Mouse (Mus musculus) spleen, adult 12 weeks (tissue): ENCODE measurements around the gene Ociad1.
"Not testable (repeated sequence)": the region's sequence is repeated elsewhere in the genome, so short reads cannot be mapped to it uniquely, and the experiment has no call there.

ENCODE experiments used
- DNase-seq: peaks from one replicate; pipeline ENCODE4 v3.0.0; 2022; ENCODE audit warnings: low spot score

The Ociad1 gene

DNA sequence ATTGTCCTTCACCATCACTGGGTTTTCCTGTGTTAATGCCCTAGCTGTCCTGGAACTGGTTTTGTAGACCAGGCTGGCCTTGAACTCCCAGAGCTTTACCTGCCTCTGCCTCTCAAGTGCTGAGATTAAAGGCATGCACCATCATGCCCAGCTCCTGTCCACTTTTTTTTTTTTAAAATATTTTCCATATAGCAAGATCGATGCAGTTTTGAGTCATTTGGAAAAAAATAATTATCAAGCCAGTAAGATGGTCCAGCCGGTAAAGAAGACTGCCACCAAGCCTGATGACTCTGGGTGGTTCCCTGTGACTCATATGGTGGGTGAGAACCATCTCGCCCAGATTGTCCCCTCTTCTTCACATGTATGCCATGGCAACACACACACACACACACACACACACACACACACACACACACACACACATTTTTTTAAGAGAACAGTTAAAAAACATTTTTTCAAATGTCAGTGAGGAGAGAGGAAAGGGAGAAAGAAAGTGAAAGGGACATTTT, 7.1 kb upstream of the Ociad1 start:
- no peak for DNase-seq

DNA sequence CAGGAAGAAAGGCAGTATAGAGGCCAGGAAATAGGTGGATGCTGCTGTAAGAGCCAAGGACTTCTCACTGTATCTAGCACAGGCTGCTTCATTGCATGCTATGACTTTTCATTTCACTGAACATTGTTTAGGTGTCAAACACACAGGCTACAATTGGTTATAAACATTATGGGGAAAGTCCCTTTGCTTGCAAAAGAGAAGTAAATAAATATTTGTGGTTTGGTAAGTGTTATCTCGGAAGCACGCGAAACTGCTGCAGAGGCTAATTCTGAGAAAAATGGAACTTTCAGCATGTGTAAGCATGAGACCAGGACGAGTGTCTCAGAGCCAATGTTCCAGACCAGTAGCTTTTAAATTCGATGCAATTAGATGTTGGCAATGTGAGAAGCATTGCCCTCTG, 6.0 kb upstream of the Ociad1 start:
- no peak for DNase-seq

DNA sequence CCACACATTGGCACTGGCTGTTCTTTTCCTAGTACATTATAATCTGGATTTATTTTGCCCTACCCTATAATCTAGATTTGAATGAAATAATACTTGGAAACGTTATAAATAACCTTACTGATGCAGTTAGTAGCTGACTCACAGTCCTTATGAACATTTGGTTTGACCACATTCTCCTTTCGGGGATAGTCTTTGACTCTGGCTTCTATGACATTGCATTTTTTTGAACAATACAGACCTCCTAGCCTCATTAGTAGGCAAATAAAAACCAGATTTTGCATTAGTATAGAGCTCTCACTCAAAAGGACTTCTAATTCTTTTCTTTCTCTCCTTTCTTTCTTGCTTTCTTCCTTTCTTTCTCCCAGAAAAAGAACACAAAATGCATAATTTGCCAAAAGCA, 2.7 kb upstream of the Ociad1 start:
- DNase-seq: no peak

DNA sequence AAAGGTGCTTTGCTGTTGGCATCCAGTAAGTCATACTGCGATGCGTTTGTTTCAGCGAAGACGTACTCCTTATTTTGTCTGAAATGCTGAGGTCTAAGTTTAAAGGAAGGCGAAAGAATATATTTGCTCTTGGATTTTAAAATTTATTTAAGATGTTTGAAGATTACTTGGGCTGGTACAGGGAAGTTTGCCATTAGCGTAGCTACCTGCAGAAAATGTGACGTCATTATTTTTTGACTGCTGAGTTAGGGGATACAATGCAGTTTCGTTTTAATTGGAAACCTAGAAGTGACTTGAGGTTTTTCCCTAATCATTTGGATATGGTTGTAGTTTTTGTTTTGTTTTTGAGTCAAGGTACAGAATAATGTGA, 859 bp downstream of the Ociad1 start:
- DNase-seq: no peak

DNA sequence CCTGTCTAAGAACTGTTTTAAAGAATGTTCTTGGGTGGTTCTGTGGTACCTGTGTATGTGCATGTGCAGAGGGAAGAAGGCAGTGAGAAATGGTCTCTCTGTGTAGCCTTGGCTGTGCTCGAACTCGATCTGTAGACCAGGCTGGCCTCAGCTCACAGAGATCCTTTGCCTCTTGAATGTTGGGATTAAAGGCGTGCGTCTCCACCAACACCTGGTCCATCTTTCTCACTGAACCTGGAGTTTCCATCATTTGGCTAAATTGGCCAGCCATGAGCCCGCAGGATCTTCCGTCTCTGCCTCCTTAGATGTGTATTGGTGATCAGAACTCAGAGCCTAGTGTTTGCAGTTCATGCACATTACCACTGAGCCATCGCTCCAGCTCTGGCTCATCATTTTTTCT, 2.4 kb downstream of the Ociad1 start:
- no peak for DNase-seq

DNA sequence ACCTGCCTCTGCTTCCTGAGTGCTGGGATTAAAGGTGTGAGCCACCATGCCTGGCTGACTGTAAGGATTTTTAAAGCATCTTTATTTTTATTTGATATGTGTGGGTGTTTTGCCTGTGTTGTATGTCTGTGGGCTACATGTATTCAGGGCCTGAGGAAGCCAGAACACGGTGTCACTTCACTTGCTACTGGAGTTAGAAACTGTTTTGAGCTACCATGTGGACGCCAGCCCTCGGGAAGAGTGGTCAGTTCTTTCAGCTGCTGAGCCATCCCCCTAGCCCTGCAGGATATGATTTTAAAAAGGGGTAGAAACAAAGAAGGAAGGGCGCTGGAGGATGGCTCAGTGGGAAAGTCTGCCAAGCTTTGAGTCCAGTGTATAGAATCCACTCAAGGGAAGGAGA, 3.3 kb downstream of the Ociad1 start:
- DNase-seq: no peak

DNA sequence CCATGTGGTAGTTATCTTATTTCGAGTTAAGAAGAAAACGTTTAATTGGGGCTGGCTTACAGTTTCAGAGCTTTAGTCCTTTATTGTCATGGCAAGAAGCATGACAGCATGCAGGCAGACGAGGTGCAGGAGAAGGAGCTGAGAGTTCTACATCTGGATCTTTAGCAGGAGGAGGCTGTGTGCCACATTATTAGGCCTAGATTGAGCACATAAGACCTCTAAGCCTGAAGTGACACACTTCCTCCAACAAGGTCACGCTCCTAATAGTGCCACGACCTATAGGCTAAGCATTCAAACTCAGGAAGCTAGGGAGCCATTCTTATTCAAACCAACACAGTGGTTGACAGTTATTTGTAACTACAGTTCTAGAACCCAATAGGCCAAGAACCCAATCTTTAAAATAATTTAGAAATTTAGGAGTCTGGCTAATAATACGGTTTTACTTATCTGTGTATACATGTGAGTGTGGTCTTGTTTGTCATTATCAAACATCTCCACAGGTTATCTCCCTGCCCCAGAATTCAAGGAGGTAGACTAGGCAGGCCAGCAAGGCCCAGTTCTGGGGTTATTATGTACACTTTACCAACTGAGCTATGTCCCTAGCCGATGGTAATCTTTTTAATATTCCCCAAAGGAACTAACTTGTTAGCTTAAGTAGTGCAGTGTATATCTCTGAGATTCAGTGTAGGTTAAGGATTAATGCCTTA, 9.2 kb downstream of the Ociad1 start:
- DNase-seq: no peak

DNA sequence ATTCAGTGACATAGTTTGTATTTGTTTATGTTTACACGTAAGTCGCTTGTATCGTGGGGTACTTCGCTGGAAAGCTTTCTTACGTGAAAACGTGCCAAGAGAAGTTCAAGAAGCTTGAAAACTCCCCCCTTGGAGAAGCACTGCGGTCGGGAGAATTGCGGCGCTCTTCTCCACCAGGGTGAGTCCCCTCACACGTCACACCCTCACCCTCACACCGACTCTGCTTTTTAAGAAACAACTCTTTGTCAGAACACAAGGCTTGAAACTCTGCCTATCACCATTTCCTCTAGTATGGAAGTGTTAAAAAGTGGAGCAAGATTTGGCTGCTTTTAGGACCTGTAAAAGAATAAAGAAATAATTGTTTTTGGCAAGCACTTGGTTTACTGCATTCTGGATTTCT, 11.9 kb downstream of the Ociad1 start:
- no peak for DNase-seq

DNA sequence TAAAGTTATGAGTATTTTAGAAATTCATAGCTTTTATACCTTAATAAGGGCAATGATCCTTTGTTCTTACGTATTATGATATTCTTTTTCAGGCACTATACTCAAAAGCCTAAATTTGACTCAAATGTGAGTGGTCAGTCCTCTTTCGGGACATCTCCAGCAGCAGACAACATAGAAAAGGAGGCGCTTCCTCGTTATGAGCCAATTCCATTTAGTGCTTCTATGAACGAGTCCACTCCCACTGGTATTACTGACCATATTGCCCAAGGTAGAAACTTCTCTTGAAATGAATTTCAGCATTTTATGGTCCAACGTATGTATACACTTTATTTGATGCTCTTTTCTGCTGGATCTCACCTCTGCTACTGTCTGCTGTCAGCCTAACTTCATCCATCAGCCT, 13.9 kb downstream of the Ociad1 start:
- DNase-seq: no peak

DNA sequence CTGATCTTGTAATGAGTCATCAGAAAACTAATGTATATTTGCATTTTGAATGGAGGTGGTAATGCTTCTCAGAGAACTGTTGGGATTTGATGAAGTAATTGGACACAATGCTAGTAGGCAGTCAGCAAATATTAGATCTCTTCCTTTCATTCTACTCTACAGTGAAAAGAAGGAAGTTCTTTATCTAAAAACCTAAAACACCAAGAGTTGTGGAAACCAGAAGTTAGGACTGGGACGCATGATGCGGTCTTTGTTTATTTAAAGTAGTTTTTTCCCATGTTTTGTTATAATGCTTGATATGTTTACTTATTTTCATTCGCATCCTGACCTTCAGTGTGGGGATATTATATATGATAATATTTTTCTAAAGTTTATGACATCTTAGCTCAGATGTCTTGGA, 14.7 kb downstream of the Ociad1 start:
- DNase-seq: no peak

DNA sequence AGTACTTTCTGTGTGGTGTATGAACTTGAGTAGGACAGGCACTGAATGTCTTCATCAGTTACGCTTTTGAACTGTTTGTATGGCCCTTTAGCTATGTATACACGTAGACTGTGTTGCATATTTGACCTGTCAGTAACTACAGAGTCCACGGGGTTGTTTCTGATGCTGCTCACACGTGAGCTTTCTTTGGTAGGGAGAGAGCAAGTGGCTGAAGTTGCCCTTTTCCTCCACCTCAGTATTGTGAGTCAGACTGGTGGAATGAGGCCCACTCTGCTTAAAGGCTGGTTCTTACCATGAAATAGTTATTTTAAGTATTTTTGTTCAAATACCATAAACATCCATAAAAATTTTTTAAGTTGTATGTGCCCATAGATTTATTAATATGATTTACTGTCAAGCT, 16.9 kb downstream of the Ociad1 start:
- DNase-seq: no peak

DNA sequence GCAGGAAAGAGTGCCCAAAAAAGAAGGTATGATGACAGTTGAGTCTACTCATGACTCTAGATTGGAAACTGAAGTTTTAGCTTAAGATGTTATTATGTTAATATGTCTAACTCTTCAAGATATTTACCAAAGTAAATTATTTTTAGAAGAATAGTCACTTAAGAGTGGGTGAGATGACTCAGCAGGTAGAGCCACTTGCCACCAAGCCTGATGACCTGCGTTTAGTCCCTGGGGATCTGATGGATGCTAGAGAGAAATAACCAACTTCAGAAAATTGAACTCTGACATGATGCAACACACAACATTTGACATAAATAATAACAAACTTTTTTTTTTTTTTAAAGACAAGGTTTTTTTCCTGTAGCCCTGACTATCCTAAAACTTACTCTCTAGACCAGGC, 17.8 kb downstream of the Ociad1 start:
- no peak for DNase-seq

DNA sequence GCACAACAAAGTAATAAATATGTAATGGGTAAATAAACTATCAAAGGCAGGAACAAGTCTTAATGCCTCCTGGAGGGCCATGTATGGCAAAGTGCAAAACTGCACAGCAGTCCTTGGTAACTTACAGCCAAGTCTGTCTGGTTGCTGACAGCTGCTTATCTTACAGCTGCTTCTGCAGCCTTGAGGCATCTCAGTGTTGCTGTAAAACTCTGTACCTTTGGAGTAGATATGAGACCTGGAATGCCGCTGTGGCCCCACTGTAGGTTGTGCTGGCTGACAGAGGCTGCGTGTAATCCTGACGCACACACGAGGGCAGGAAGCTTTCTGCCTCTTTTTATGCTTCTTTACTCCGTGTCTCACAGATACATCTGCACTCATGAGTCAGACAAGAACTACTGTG, 18.9 kb downstream of the Ociad1 start:
- peak; percentile 33 for DNase-seq

DNA sequence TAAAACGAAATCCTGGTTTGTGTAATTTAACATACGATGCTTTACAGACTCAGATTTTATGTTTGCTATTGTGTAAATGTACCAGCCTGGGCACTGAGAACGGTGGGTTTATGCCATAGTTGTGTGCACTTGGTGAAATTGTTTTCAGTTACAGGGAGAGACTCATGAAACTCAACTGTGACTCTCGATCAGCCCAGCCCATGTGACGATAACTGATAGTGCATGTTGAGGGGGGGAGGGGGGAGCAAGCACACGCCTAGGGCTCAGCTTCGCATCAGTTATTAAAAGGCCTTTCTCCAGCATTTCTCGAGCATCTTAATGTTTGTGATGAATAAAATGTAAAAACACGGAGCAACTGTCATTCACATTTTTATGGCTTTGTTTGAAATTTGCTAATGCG, 21.0 kb downstream of the Ociad1 start:
- no peak for DNase-seq

DNA sequence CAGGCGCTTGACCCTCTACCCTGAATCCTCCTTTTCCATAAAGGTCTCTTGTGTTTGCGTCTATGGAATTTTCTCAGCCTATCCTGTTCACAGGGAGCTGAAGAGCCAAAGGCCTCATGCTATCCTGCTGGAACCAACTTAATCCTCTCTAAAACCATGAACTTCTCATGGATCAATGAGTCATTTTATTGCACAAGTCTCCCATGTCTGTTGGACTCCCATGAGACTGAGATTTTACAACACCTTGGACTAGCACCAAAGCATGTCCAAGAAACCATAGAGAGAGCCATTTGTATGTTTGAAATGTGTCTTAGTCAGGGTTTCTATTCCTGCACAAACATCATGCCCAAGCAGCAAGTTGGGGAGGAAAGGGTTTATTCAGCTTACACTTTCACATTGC, 22.1 kb downstream of the Ociad1 start:
- no peak for DNase-seq

DNA sequence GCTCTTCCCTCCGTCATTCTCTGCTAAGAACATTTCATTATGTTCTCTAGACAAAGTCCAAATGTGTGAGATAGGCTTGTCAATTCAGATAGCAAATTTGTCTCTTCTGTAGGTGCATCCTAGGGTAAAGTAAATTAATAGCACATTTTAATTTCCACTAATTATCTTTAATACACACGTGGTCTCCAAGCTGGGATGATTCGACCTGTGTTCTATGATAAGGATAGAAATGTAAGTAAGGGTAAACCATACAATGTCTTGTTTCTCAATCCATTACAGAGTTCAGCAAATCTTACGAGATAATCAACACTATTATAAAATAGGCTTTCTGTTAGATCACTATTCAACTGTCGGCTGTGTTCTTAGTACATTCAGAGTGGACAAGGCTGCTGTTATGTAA, 26.7 kb downstream of the Ociad1 start:
- no peak for DNase-seq

DNA sequence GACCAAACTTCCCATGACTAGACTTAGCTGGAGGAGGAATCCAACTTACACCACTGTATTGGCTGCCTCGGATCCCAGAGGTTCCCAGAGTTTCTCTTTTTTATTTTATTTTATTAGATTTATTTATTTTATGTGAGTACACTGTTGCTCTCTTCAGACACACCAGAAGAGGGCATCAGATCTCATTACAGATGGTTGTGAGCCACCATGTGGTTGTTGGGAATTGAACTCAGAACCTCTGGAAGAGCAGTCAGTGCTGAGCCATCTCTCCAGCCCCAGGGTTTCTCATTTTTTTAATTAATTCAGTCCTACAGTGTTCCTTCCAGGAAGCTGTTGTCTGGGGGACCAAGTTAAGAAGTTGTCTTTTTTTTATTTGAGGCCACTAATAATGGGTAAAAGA, 30.1 kb downstream of the Ociad1 start:
- not testable (repeated sequence) for DNase-seq

DNA sequence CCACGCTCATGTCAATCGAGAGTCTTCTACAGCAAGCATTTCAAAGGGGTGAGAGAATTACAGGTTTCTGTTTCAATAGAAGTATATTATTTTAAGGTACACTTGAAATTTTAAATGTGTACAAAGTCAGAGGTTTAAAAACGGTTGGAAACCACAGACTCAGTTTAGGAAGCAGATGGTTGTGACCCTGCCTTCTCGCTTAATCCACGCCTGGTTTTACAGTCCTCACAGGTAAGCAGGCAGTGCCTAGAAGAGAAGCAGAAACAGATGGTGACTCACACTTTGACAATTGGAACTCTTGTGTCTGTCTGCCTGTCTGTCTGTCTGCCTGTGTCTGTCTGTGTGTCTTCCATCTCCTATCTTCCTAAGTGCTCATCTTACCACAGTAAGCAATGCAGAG, 31.0 kb downstream of the Ociad1 start:
- DNase-seq: no peak

DNA sequence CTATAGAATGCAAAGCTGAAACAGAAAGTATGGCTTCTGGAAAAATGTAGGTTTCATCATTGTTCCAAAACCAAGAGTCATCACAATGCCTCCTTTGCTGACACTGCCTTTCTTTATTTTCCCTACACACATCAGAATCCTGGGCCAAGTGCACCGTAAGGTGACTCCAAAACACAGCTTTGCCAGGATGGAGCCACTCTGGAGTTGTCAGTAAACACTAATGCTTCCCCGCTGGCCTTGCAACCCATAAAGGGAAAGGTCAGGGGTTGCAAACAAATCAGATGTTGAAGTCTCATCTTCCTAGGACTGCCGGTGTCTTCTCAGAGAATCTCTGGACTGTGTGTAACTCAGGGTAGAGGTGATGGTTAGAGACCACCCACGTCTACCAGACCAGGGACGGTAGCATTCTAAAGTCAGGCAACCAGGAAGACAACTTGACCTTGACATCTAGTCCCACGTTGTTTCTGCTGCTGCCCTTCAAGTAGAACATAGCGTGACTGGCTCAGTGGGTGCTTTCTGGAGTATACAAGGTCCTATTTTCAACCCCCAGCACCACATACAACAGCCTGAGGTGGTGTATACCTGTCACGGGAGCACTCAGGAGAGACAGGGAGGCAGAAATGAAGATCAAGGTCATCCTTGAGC, 32.1 kb downstream of the Ociad1 start:
- no peak for DNase-seq

DNA sequence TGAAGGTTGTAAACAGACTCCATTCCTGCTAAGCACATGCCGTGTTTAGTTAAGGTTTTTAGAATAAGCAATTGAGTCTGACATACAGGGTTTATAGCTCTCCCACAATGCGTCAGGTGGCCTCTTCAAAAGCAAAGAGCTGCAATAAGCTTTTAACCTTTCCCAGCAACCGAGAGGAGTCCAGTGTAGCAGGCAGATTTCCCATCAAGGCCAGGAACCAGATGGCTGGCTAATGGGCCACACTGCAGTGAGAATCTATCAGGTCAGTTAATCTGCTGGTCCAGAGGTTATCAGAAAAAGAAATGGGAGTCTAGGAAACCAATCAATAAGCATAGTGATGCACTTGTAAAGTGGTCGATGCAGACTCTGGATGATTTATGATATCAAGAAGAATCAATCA, 38.4 kb downstream of the Ociad1 start:
- no peak for DNase-seq

DNA sequence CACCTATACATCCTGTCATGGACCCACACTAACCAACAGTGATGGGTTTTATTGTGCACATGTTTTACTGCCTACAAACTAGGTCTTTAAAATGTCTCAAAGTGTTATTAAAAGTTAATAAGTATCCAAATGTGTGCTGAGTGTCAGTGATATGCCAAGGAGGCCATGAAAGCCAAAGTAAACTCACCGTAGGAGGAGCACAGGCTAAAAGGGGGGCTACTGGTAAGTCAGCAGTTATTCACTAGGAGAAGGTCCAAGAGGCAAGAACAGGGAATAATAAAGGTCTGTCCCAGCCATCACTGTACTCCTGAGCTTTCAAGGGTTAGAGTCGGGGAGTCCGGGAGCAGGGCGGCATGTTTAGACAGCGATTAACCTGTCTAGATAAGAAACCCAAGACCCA, 43.9 kb downstream of the Ociad1 start:
- no peak for DNase-seq

DNA sequence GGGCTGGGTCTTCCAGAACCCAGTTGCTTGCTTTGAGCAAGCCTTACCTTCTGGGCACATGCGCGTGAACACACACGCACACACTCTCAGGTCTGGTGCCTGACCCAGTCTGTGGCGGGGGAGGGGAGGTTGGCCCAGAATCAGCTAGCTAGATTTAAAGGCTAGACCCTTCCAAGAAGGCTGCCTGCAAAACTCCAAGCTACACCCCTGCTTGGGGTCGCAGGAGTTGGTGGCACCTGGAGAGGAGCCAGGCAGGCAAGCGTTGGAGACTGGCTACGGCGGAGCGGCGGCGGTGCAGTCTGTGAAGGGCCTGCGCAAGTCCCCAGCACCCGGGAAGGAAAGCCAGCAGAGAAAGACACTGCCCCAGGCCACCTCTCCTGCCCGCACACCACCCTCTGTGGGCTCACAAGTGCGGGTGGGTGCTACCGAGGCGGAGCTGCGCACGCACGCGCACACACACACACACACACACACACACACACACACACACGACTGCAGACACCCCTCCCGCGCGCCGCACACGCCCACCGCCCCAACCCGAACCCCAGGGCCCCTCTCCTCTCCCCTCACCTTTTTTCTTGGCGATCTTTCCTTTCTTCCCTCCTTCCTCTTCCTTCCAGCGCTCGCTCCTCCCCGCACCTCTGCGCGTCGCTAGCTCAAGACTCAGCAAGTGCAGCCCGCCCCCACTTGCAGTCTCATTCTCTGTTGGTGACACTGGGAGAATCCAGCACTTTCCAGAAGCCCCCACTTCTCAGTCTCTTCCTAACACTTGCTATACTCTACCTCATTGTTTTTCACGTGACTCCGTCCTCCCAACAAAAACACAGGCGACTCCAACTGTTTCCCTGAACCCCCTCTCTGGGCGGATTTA, 45.6 kb downstream of the Ociad1 start:
- DNase-seq: no peak

DNA sequence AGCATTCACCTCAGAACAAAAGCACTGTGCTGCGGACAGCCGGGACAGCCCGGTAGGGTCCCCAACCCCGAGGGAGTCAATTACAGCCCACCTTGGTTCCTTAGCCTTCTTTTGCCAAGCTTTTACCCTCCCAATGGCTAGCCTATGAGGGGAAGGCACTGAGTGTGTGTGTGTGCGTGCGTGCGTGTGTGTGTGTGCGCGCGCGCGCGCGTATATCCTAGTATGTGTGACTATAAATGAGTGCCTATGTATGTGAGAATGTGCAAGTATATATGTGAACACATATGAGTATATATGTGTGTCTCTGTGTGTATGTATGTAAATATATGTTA, 46.2 kb downstream of the Ociad1 start:
- no peak for DNase-seq
